Mouse (Mus musculus) left cerebral cortex, postnatal 10 days (tissue): ENCODE measurements around the gene Megf6. TPM values are rescaled to one million over a fixed set of nuclear protein-coding genes. Genes with fewer than 3 reads are reported as not detected.

Experiments used
- DNase-seq, 2 experiments: peaks; one replicate each; pipeline ENCODE4 v3.0.0; 2021 to 2022; ENCODE audit warnings: low spot score in 2 of 2, mixed read lengths in 1 of 2; ENCODE audit errors: extremely low spot score in 1 of 2
- intact Hi-C: fragments of 180-260 bp; cut with DNase I; formaldehyde crosslinking; loops from one replicate; pipeline ENCODE4 v1.15.1; 2025
- total RNA-seq, 2 experiments: library from RNA; stranded (reverse); gene quantifications; 2 replicates each; pipeline ENCODE4 v1.2.3; 2021

Gene Megf6
- total RNA-seq, 2 experiments from 2014 or later = 9.2 to 16.3 TPM

DNA sequence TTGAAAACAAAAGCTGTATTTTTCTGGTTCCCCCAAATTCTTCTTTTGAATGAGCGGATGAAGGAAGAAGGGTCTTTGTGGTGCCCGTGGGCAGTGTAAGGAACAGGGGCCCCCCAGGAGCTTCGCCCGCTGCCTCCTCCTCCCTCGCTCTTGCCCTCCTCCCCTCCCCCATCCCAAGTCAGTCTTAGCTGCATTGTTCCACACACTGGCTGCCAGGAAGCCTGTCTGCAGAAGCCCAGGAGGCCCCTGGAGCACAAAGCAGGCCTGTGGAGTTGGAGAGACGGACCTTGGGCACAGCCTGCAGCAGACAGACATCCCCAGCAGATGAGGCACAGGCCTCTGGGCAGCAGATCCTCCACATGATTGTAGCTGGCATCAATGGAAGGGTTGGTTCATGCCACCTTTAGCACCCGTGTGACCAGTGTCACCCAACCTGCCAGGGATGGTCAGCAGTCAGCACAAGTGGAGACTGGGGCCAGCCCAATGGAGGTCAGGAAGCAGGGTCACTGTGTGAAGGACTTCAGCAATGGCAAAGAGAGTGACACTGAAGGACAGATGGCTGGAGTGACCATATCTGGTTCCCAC lies 27.9 kb downstream of the Megf6 start:
- intact Hi-C loops = no loop called here
- no peak for DNase-seq

DNA sequence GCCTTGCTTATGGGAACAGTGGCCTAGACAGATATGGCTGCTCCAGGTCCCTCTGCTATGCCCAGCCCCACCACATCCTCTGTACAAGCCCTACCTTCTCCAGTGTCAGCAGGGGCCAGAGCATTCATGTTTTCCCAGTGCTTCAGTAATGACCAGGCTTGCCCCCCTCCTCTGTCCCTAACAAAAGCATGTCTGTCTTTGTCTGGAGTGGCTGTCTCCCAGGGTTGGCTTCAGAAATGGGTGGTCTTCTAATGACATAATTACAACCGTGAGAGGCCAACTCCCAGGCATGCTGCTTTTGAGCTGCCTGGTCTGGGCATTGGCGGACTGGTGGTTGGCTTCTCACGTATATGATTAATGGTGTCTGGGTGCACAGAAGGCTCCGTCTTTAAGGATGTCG lies 31.0 kb downstream of the Megf6 start:
- intact Hi-C loops = no loop called here
- DNase-seq = no peak

- DNase-seq = no peak
- intact Hi-C loops = no loop called here
These were observed 34.0 kb downstream of the Megf6 start for GRCm38 (mm10) chr4:154204532-154204931.

- DNase-seq = peak in 1 of 2 experiments; percentile 72
- intact Hi-C loops = no loop called here
These were observed 34.9 kb downstream of the Megf6 start for GRCm38 (mm10) chr4:154205392-154205791.

DNA sequence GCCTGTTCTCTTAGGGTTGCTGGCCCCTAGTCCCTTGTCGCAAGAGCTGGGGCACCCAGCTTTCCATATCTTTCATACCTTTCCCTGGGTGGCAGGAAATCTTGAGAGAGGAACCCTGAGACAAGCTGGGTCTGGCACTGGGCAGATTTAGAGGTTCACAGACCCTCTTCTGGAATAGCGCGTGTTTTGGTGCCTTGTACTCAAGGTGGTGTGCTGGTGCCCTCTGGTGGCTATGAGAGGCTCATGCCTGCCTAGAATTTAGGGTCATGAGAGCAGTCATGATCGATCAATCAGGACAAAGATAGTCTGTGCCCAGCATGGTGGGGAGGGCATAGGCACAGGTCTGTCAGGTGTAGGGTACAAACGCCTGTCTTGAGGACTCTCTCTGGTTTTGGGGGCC lies 36.7 kb downstream of the Megf6 start:
- DNase-seq = peak; percentile 50 to 67
- intact Hi-C loops = loop anchor here (1.0 to 2.0 kb wide), 2 partner anchors 40 to 142 kb away; no protein-coding TSS in a partner anchor

- no peak for DNase-seq
- intact Hi-C loops = no loop called here
These were observed 38.5 kb downstream of the Megf6 start for GRCm38 (mm10) chr4:154209054-154209453.

- intact Hi-C loops = no loop called here
- DNase-seq = no peak
These were observed 39.3 kb downstream of the Megf6 start for GRCm38 (mm10) chr4:154209825-154210224.

DNA sequence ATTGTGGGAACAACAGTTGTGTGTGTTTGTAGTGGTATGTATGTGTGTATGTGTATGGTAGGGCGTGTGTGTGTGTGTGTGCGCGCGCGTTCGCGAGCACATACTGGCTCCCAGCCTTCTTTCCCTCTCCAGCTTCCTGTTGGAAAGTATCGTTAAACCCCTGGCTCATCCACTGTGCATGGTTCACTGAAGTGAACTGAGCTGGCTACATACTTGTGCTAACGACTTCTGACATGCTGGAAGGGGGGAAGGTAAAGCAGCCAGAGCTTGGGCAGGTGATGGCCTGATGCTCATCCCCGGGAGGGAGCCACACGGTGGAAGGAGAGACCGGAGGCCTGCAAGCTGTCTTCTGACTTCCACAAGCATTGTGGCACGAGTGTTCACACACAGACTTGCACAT lies 40.9 kb downstream of the Megf6 start:
- intact Hi-C loops = no loop called here
- no peak for DNase-seq

- intact Hi-C loops = no loop called here
- DNase-seq = no peak
These were observed 43.1 kb downstream of the Megf6 start for GRCm38 (mm10) chr4:154213586-154213985.

DNA sequence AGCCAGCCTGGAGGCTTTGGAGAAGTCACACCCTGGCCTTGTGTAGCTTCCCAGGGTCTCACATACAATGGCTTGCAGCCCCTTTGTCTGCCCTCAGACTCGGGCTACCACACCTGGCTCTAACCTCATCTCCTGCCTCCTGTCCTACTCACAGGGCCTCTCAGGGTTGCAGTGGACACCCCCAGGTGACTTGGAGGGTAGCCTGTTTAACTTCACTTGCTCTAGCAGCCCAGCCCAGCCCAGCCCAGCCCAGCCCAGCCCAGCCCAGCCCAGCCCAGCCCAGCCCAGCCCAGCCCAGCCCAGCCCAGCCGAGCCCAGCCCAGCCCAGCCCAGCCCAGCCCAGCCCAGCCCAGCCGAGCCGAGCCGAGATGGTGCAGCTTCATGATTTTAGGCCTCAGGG lies 43.5 kb downstream of the Megf6 start:
- intact Hi-C loops = no loop called here
- no peak for DNase-seq

DNA sequence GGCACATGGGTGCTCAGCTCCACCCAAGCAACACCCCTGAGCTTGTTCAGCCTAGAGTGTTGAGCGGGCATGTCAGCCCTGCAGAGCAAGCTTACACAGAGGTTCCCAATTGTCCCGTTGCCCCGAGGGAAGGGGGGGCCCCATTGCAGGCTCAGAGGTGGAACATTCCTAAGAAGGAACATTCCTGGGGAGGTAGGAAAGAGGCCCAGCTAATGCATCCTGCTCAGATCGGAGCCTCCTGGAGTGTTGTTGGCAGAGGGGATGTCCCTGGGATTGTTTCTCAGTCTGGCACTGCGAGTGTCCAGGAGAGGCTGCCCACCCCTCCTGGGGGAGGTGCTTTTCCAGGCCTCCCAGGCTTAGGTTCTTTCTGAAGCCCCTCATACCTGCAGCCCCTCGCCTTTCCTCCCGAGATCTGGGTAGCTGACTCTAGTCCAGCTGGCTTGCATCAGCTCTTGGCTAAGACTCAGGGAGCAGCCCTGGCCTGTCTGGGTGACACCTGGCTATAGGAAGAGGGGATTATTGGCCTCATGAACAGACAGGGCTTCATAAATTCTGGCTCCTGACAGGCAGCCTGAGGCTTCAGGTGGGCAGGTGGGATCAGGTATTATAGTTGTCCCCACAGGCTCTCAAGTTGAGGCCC lies 47.3 kb downstream of the Megf6 start:
- peak in 1 of 2 experiments; percentile 65 for DNase-seq
- intact Hi-C loops = no loop called here

DNA sequence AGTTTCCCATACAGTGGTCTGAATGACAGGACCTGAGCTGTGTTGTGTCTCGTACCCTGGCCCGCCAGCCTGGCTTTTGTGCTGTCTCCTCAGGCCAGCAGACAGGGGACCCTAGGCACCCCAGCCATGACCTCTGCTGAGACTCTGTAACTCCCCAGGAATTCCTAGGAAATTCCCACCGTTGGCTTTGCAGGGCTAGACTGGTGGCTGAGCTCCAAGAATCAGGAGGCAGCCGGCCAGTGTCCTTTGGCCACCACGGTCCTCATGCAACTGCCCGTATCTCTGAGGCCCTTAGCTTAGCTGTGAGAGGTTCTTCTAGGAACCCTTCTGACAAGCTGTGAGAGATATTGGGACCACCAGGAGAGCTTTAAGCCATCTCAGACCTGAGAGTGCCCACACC lies 52.2 kb downstream of the Megf6 start:
- intact Hi-C loops = no loop called here
- DNase-seq = no peak

DNA sequence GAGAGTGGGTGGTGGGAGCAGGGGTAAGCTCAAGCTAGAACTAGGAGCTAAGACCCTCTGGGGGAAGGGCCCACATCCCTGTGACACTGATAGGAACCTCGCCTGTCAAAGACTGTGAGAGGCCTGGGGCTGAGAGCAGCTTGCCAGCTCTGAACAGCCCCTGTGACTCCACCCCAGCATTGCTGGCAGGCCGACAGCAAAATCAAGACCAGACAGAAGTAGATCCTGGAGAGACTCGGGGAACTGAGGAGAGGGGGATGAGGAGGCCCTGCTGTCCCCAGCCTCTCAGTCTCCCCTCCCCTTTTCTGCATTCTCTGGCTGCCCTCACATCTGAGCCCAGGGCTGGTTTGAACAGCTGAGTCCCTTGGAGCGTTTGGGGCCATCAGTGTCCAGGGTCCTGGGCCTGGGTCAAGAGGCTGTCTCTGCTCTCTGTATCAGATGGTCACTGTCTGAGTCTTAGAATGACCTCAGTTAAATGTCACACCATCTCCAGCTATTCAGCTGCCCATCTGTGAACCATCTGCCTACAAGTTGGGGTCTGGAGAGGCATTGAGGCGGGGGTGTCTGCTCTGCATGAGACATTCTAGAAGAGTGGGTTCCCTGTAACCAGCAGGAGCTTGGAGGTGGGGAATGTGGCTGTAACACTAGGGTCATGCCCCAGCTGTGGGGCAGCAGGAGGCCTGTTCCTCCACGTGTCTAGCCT lies 53.9 kb downstream of the Megf6 start:
- intact Hi-C loops = no loop called here

DNA sequence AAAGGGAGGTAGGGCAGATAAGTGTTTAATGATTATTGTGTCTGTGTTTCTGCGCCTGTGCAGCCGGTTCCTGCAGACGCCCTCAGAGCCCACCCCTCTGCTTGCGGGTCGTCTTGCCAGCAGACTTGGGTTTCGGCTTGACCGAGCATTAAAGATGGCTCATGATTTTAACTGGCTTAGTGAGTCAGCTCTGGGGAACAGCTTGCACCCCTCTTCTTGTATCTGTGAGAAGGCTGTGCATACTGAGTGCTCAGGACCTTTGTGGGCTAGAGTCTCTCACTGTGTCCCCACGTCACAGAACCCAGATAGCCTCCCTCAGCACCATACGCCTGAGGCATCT lies 54.4 kb downstream of the Megf6 start:
- DNase-seq = no peak
- intact Hi-C loops = no loop called here

More for the DNA sequence above, 53.9 kb downstream of the Megf6 start:
- no peak for DNase-seq

DNA sequence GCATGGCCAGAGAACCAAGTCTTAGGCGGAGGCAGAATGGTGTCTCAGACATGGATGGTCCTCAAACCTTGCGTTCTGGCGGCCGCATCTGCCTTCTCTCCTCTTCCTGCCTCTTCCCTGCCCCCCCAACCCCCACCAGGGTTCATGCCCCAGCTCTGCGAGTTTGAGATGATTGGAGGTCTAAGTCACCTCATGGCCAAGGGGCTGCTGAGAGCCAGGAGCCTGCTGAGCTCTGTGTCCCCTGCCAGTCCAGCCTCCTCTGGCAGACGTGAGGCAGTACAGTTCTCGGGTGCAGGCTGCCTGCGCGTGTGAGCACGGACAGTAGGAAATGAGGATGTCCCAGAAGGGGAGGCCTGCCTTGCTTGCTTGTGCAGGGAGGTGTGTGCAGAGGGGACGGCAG lies 56.1 kb downstream of the Megf6 start:
- intact Hi-C loops = no loop called here
- no peak for DNase-seq

- DNase-seq = no peak
- intact Hi-C loops = no loop called here
These were observed 57.8 kb downstream of the Megf6 start for GRCm38 (mm10) chr4:154228336-154228735.

DNA sequence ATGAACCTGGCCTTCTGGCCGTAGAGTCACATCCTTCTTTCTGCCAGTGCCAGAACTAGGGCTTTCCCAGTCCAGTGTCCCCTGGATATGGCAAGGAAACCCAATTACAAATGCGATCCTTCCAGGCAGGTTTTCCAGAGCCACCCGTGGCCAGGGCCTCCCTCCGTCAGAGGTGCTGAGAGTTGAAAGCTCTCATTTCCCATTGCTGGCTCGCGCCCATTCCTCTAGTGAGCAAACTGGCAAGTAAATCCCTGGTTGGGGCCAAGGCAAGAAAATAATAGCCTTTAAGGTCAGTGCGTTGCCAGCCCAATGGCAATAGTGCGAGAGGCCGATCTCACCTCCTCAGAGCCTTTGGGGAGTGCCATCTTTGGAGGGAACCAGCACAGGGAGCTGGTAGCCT lies 59.0 kb downstream of the Megf6 start:
- intact Hi-C loops = no loop called here
- no peak for DNase-seq

DNA sequence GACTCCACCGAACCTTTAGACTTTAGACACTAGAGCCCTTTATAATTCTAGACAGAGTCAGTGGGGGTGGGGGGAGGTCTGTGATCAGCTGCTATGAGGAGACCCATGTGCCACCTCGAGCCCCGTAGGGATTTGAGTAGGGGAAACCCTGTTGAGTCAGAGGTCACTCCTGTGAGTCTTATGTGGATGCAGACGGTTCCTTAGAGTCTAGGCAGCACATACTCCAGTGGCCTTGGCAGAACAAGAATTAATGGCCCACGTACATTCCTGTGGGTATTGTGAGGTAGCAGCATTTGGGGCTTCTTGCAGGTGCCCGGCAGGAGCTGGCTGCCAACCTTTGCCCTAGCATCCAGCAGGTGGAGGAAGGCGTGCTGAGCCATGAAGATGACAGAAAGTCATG lies 60.9 kb downstream of the Megf6 start:
- DNase-seq = no peak
- intact Hi-C loops = no loop called here

DNA sequence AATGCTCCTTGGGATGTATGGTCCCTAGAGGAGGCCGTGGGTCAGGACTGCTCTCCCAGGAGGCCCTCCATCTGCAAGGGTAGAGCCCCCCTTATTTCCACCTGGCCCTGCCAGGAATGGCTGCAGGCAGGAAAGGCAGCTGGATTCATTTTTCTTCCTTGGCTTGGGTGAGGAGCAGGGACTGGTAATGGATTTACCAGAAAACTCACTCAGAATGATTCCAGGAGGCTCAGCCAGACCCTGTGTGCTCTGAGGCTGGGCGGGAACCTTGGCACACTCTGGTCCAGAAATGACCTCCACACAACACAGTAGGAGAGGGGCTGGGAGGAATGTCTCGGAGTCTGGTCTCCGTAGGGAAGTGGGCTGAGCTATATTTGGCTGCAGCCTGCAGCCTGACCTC lies 61.8 kb downstream of the Megf6 start:
- no peak for DNase-seq
- intact Hi-C loops = no loop called here

GRCm38 (mm10) chr4:154236001-154236400 lies 65.5 kb downstream of the Megf6 start:
- intact Hi-C loops = no loop called here
- no peak for DNase-seq
